Mouse (Mus musculus) hindbrain, embryonic 13.5 days (tissue): Measurements from ENCODE around the gene Selplg. TPM values are rescaled to one million over a fixed set of nuclear protein-coding genes. Genes with fewer than 3 reads are reported as not detected.

Experiments used
- ATAC-seq: fragments of 200-750 bp; cut with Nextera tagmentation; 2 replicates; pipeline ENCODE4 v1.8.0; 2017; ENCODE audit warnings: moderate TSS enrichment; ENCODE audit not compliant: low FRiP score
- H3K27ac ChIP-seq: fragments of 300-500 bp; sonication (generic); 2 replicates; pipeline ENCODE4 v1.5.1; 2015; ENCODE audit warnings: inconsistent platforms, mild to moderate bottlenecking, moderate library complexity
- H3K27me3 ChIP-seq: fragments of 300-500 bp; sonication (generic); 2 replicates; pipeline ENCODE4 v1.6.1; 2015; ENCODE audit warnings: mild to moderate bottlenecking, inconsistent platforms
- H3K36me3 ChIP-seq: fragments of 300-500 bp; sonication (generic); 2 replicates; pipeline ENCODE4 v1.6.1; 2015; ENCODE audit warnings: mild to moderate bottlenecking, inconsistent platforms
- H3K4me1 ChIP-seq: fragments of 300-500 bp; sonication (generic); replicated peaks from 2 replicates; pipeline ENCODE4 v1.6.1; 2015; ENCODE audit warnings: inconsistent platforms
- H3K4me2 ChIP-seq: fragments of 300-500 bp; sonication (generic); 2 replicates; pipeline ENCODE4 v1.6.1; 2015; ENCODE audit warnings: inconsistent platforms, mild to moderate bottlenecking, moderate library complexity
- H3K4me3 ChIP-seq: fragments of 300-500 bp; sonication (generic); 2 replicates; pipeline ENCODE4 v1.5.1; 2015; ENCODE audit warnings: mild to moderate bottlenecking, inconsistent platforms
- H3K9ac ChIP-seq: fragments of 300-500 bp; sonication (generic); 2 replicates; pipeline ENCODE4 v1.6.1; 2015; ENCODE audit warnings: mild to moderate bottlenecking, inconsistent platforms
- H3K9me3 ChIP-seq: fragments of 300-500 bp; sonication (generic); 2 replicates; pipeline ENCODE4 v1.6.1; 2016; ENCODE audit warnings: inconsistent platforms
- WGBS: fragments of 180-500 bp; shearing (Covaris S2); methylation state at CpG from one replicate; pipeline ENCODE4 v1.1.7; 2015; 5-methylcytosine and 5-hydroxymethylcytosine counted together
- polyA plus RNA-seq: library from polyadenylated mRNA; unstranded; fragments of >200 nt; fragmentation: Nextera tagmentation; extraction: Ambion mirVana; gene quantifications from 2 replicates; pipeline ENCODE4 v1.2.1, GENCODE M21; 2015

The Selplg gene
- polyA plus RNA-seq, 1 experiment from 2014 or later = 1.7 TPM

DNA sequence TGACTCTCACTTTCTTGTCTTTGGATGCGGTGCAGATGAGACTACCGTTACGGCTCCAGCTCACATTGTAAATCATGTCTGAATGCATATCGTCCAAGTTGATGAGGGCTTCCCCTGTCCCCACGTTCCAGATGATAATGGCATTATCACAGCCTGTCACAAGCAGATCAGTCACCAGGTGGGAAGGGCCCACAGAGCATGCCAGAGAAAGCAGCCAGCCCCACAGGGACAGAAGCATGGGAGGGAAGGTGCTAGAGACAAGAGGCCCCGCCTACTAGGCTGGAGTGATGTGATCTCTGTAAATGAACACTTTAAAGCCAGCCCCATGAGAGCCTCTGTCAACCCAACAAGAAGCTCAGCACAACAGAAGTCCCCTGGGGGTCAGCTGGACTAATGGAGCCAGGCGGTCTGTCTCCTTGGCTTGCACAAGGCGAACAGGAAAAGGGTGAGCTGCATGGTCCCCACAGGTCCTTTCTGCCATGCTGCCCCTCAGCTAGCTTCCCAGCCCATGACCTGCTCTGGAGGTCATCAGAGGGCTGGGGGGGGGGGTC lies 18.3 kb upstream of the Selplg start:
- Histone ChIP-seq H3K36me3 (peaks cover 65% of the 10 kb centered on the region), H3K27me3 (no peaks in the 10 kb centered on the region), H3K4me2 (no peak overlapping the region), H3K4me3 (no peak overlapping the region), H3K4me1 (peaks cover 22% of the 10 kb centered on the region), H3K9me3 (no peaks in the 10 kb centered on the region), H3K9ac (peak overlapping the region; percentile 19; the same call in 1 of the 2 replicates), H3K27ac (peak overlapping the region; percentile 40; the same call in 1 of the 2 replicates)
- WGBS = 68% methylated on average over 8 of the region's 8 CpGs
- ATAC-seq = no peak

DNA sequence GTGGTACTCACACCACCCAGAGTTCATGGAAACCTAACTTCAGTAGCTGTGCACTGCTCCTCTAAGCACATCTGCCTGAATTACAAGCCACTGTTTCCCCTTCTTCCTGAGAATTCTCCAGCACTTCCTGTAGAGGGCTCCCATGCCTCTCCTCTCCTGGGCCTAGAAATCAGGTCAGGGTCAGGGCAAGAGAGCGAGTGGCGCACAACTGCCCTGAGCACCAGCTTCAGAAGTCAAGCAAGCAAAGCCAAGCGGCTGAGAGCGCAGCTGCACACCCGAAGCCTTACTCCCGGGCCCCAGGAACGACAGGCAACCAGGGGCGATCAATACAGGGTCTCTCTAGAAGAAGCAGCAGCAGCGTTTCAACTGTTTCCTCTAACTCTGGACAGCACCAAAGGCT lies 15.2 kb upstream of the Selplg start:
- Histone ChIP-seq H3K9ac (no peak overlapping the region), H3K36me3 (peaks cover 90% of the 10 kb centered on the region), H3K27me3 (no peaks in the 10 kb centered on the region), H3K9me3 (no peaks in the 10 kb centered on the region), H3K4me3 (no peak overlapping the region), H3K4me1 (peaks cover 6% of the 10 kb centered on the region), H3K4me2 (no peak overlapping the region), H3K27ac (no peak overlapping the region)
- ATAC-seq = no peak
- WGBS = 88% methylated on average over 9 of the region's 9 CpGs

DNA sequence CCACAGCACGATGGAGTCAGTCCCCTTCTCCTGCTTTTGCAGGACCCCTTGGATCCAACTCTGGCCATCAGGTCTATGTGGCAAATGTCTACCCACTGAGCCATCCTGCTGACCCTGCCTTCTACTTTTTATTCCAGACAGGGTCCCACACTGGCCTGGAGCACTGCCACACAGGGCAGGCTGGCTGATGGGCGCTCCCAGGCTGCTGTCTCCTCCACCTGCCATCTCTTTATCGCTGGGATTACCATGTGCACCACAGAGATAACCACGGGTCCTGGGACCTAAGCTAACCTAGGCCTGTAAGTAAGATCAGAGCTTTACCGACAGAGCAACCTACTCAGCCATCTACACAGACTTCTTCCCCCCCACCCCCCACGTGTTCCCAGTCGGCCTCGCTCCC lies 14.2 kb upstream of the Selplg start:
- ATAC-seq = no peak
- Histone ChIP-seq H3K36me3 (peaks cover 96% of the 10 kb centered on the region), H3K9ac (no peak overlapping the region), H3K4me1 (peaks cover 6% of the 10 kb centered on the region), H3K27me3 (no peaks in the 10 kb centered on the region), H3K27ac (no peak overlapping the region), H3K4me2 (no peak overlapping the region), H3K4me3 (no peak overlapping the region), H3K9me3 (no peaks in the 10 kb centered on the region)
- WGBS = 91% methylated on average over 8 of the region's 8 CpGs

GRCm38 (mm10) chr5:113845627-113846026 lies 13.2 kb upstream of the Selplg start:
- Histone ChIP-seq H3K4me2 (no peak overlapping the region), H3K9ac (no peak overlapping the region), H3K9me3 (no peaks in the 10 kb centered on the region), H3K4me1 (peaks cover under 1% of the 10 kb centered on the region; the same call in 1 of the 2 replicates), H3K36me3 (peaks cover 95% of the 10 kb centered on the region), H3K4me3 (no peak overlapping the region), H3K27ac (no peak overlapping the region), H3K27me3 (no peaks in the 10 kb centered on the region)
- 87% methylated on average over 8 of the region's 8 CpGs for WGBS
- no peak for ATAC-seq

DNA sequence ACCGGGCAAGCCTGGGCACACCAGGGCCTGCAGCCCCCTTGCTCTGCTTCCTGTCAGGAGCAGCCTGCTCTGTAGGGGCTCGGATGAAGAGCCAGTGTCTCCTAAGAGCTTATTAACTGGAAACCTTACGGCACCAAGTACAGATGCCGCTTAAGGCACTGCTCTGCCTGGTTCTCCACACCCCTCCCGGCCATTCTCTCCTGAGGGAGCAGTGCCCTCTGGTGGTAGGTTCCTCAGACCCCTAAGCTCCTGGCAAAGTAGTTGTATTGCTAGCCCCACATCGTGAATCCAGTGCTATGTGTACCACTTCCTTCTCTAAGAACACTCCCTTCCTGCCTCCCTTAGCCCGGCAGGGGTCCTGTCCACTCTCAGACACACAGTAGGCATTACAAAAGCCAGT lies 12.3 kb upstream of the Selplg start:
- ATAC-seq = no peak
- Histone ChIP-seq H3K4me1 (no peaks in the 10 kb centered on the region), H3K9me3 (no peaks in the 10 kb centered on the region), H3K27ac (peak overlapping the region; percentile 12; the same call in 1 of the 2 replicates), H3K4me2 (no peak overlapping the region), H3K27me3 (no peaks in the 10 kb centered on the region), H3K4me3 (no peak overlapping the region), H3K36me3 (peaks cover 90% of the 10 kb centered on the region), H3K9ac (no peak overlapping the region)
- 63% methylated on average over 7 of the region's 7 CpGs for WGBS

DNA sequence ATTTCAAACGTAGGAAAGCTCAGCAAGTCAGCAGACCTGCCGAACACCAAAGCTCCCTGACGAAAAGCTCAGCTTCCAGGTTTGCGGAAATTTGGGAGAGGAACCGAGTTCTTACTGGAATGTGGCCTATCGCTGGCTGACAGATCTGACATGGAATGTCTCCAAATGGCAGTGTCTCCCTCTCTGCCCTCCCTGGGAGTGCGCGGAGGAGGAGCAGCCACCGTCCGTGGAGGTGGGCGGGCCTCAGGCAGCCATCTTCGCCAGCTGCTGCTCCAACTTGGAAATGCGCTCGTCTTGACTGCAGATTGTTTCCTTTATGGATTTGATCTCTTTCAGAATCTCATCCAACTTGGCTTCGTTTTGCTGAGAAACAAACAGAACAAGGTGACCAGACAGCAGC lies 11.7 kb upstream of the Selplg start:
- Histone ChIP-seq H3K9me3 (no peaks in the 10 kb centered on the region), H3K4me3 (no peak overlapping the region), H3K4me2 (no peak overlapping the region), H3K4me1 (no peaks in the 10 kb centered on the region), H3K36me3 (peaks cover 86% of the 10 kb centered on the region), H3K27ac (no peak overlapping the region), H3K9ac (no peak overlapping the region), H3K27me3 (no peaks in the 10 kb centered on the region)
- WGBS = 86% methylated on average over 15 of the region's 15 CpGs
- ATAC-seq = no peak

GRCm38 (mm10) chr5:113842906-113843305 lies 10.5 kb upstream of the Selplg start:
- no peaks in the 10 kb centered on the region for H3K27me3 ChIP-seq
- H3K36me3 ChIP-seq = peaks cover 76% of the 10 kb centered on the region
- no peak overlapping the region for H3K4me3 ChIP-seq
- H3K9me3 ChIP-seq = no peaks in the 10 kb centered on the region
- ATAC-seq = no peak
- H3K9ac ChIP-seq = no peak overlapping the region
- 96% methylated on average over 9 of the region's 9 CpGs for WGBS
- H3K27ac ChIP-seq = no peak overlapping the region
- no peak overlapping the region for H3K4me2 ChIP-seq
- no peaks in the 10 kb centered on the region for H3K4me1 ChIP-seq

DNA sequence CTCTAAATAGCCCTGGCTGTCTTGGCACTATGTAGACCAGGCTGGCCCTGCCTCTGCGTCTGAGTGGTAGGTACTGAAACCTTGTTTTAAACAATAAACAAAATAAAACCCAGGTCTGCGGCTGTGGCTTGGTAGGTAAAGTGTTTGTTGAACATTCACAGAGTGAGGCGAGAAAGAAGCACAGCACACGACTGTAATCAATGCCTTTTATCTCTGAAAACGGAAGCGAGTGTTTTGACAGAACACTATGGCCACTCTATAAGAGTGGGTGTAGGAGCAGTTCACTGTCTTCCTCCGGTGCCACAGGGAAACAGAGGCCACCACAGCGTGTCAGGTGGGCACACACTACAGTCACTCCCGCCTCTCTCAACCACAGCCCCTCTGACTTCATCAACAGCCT lies 9.8 kb upstream of the Selplg start:
- no peak for ATAC-seq
- Histone ChIP-seq H3K4me2 (no peak overlapping the region), H3K27ac (no peak overlapping the region), H3K9me3 (no peaks in the 10 kb centered on the region), H3K27me3 (no peaks in the 10 kb centered on the region), H3K4me1 (no peaks in the 10 kb centered on the region), H3K4me3 (no peak overlapping the region), H3K9ac (no peak overlapping the region), H3K36me3 (peaks cover 69% of the 10 kb centered on the region)
- 91% methylated on average over 9 of the region's 9 CpGs for WGBS

DNA sequence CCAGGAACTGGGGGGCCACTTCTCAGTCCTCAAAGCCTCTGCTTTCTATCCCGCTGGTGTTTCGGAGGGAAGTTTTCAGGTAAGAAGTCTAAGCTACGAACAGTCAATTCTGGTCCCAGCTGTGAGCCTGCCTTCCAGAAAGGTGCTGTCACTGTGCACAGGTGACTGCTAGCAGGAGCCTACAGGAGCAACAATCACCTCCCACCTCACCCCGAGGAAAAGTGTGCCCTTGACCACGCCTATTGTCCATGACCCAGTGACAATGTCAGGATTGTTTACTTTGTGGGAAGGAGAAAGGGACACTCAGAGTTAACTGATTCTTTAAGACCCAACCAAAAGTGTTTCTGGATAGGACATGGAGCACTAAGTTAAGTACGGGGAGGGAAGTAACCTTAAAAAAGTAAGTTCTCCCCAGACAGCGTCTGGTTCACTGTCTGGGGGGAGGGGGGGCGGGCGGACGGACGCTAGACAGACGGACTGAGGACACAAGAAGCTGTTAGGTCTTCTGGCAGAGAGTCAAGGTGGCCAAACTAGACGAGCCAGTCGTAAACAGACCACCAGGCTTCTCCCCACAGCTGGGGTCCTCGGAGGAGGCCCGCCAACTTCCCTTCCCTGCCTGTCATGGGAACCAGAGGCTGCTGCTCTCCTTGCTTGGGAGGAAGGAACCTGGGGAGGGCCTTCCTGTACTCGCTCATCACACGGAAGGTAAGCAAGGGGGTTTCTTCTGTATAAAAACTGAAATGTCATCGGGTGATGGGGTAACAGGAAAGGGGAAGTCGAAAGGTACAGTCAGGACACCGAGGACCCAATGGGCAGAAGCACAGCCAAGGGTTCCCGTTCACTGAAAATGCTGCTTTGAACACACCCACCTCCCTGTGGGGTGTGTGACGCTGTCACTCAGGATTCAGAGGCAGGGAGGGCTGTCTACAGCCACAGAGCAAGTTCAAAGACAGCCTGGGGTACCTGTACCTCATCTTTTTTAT lies 9.1 kb upstream of the Selplg start:
- Histone ChIP-seq H3K4me1 (no peaks in the 10 kb centered on the region), H3K9ac (no peak overlapping the region), H3K36me3 (peaks cover 62% of the 10 kb centered on the region), H3K27ac (no peak overlapping the region), H3K4me3 (no peak overlapping the region), H3K27me3 (no peaks in the 10 kb centered on the region), H3K4me2 (no peak overlapping the region), H3K9me3 (no peaks in the 10 kb centered on the region)
- WGBS = 90% methylated on average over 23 of the region's 23 CpGs
- ATAC-seq = no peak

DNA sequence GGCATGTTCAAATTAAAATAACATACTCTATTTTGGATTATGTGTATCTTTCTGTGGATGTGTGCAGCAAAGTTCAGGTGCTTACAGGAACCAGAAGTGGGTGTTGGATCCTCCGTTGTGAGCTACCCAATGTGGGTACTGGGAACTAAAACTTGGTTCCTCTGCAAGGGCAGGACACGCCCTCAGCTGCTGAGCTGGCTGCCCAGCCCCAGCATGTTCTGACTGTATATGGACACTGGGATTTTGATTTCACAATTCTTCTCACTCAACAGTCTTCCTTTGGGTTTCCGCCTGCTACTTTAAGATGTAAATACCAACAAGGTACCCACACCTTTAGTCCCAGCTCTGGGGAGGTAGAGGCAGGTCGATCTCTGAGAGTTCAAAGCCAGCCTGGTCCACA lies 8.0 kb upstream of the Selplg start:
- no peaks in the 10 kb centered on the region for H3K4me1 ChIP-seq
- no peak overlapping the region for H3K4me2 ChIP-seq
- H3K4me3 ChIP-seq = no peak overlapping the region
- no peaks in the 10 kb centered on the region for H3K9me3 ChIP-seq
- 96% methylated on average over 4 of the region's 4 CpGs for WGBS
- no peak overlapping the region for H3K27ac ChIP-seq
- no peak overlapping the region for H3K9ac ChIP-seq
- peaks cover 51% of the 10 kb centered on the region for H3K36me3 ChIP-seq
- ATAC-seq = no peak
- H3K27me3 ChIP-seq = no peaks in the 10 kb centered on the region

DNA sequence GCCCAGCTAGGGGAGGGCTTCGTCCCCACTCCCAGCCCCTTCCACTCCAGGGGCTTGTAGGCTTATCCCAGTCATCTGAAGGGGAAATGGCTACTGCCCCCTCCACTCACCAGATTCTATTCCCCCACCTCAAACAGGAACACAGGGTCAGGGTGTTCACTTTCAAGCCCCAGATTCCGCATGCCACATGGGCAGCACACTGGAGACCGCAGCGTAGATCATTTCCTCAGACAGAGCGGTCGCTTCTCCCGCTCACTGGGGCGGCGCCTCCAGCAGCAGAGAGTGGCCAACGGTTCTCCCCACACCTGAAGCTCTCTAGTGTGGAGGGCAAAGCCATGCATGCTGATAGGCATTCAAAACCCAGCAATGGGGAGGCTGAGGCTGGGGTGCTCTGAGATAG lies 4.5 kb upstream of the Selplg start:
- H3K9me3 ChIP-seq = no peaks in the 10 kb centered on the region
- no peak for ATAC-seq
- H3K27ac ChIP-seq = no peak overlapping the region
- no peaks in the 10 kb centered on the region for H3K27me3 ChIP-seq
- no peak overlapping the region for H3K4me2 ChIP-seq
- 84% methylated on average over 10 of the region's 10 CpGs for WGBS
- H3K9ac ChIP-seq = no peak overlapping the region
- peaks cover 18% of the 10 kb centered on the region for H3K36me3 ChIP-seq
- H3K4me3 ChIP-seq = no peak overlapping the region
- H3K4me1 ChIP-seq = 0 out of 2 replicates have a peak, but pooled peaks cover 7% of the 10 kb centered on the region

GRCm38 (mm10) chr5:113833316-113833947 lies 988 bp upstream of the Selplg start:
- Histone ChIP-seq H3K9me3 (no peaks in the 10 kb centered on the region), H3K36me3 (no peaks in the 10 kb centered on the region; the same call in 1 of the 2 replicates), H3K9ac (no peak overlapping the region), H3K4me1 (0 out of 2 replicates have a peak, but pooled peaks cover 7% of the 10 kb centered on the region), H3K27me3 (no peaks in the 10 kb centered on the region), H3K27ac (no peak overlapping the region), H3K4me2 (no peak overlapping the region), H3K4me3 (no peak overlapping the region)
- WGBS = 74% methylated on average over 16 of the region's 16 CpGs
- no peak for ATAC-seq
